Mouse (Mus musculus) hematopoietic stem cell, adult 5-6 weeks (primary cell): ENCODE measurements around the gene Vmn1r155. TPM values are rescaled to one million over a fixed set of nuclear protein-coding genes. Genes with fewer than 3 reads are reported as not detected.
"Not testable (repeated sequence)": the region's sequence is repeated elsewhere in the genome, so short reads cannot be mapped to it uniquely, and the experiment has no call there.

Source experiments
- ATAC-seq, 2 experiments: fragments of 125-278 bp in 1 of 2; replicated peaks in 1 of 2; 2 replicates each; pipeline ENCODE4 v1.8.0; 2016 to 2017; ENCODE audit warnings: inconsistent platforms in 2 of 2, mild to moderate bottlenecking in 2 of 2, moderate number of reproducible peaks in 2 of 2, low read depth in 1 of 2, moderate TSS enrichment in 1 of 2; ENCODE audit not compliant: low FRiP score in 2 of 2, poor library complexity in 2 of 2, severe bottlenecking in 2 of 2, insufficient read depth in 1 of 2, low TSS enrichment in 1 of 2
- total RNA-seq: library from RNA; stranded (forward); fragments of 172-1452, 232-1000 nt; gene quantifications from 2 replicates; pipeline ENCODE4 v1.2.3, GENCODE M21; 2017

The Vmn1r155 gene
- not detected in 2 replicates for total RNA-seq

DNA sequence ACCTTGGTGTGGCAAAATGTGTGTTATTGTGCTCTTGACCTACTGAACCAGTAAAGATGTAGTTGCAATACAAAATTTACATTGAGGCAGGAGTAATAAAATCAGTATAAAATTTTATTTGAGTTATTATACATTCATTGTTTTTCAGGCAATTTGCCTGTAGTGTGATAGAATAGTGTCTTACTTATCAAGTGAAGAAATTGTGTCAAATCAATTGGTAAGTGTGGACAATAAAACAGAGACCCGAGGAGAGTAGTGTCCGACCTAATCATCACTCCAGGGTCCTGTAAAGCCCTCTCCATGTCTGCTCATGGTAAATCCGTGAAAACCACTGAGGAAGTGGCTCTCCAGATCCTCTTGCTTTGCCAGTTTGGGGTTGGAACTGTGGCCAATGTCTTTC is at the start of gene Vmn1r155:
TSS of gene Vmn1r155 (plus strand) at position 301 of the 400 bp plus-strand sequence.
- ATAC-seq, result not testable (repeated sequence)

GRCm38 (mm10) chr7:22692217-22692616 is 34.4 kb downstream of the Vmn1r155 start, which contains the start of gene Gm8693:
Gene Gm8693, minus strand, starts transcription at chr7:22692317.
- not testable (repeated sequence) for ATAC-seq

Other genes starting within 250 kb of the Vmn1r155 start
- gene Vmn1r148, start 244.4 kb upstream of the Vmn1r155 start, total RNA-seq, result not detected in 2 replicates
- gene Vmn1r149, start 219.8 kb upstream of the Vmn1r155 start, total RNA-seq, result not detected in 2 replicates
- gene Gm10665, start 193.9 kb upstream of the Vmn1r155 start, total RNA-seq, result not detected in 2 replicates
- not detected in 2 replicates for gene Vmn1r151, start 158.3 kb upstream of the Vmn1r155 start, total RNA-seq
- not detected in 2 replicates for gene Vmn1r152, start 135.1 kb upstream of the Vmn1r155 start, total RNA-seq
- not detected in 2 replicates for gene Gm8677, start 123.1 kb upstream of the Vmn1r155 start, total RNA-seq
- gene Gm4201, start 92.7 kb upstream of the Vmn1r155 start, total RNA-seq, result not detected in 2 replicates
- not detected in 2 replicates for gene Gm4565, start 69.9 kb upstream of the Vmn1r155 start, total RNA-seq
- gene Gm8693, start 34.3 kb downstream of the Vmn1r155 start, total RNA-seq, result not detected in 2 replicates
- gene Gm4567, start 61.7 kb downstream of the Vmn1r155 start, total RNA-seq, result not detected in 2 replicates
- not detected in 2 replicates for gene Vmn1r157, start 103.7 kb downstream of the Vmn1r155 start, total RNA-seq
- not detected in 2 replicates for gene Vmn1r158, start 132.8 kb downstream of the Vmn1r155 start, total RNA-seq
- not detected in 2 replicates for gene Vmn1r159, start 185.6 kb downstream of the Vmn1r155 start, total RNA-seq
- gene Vmn1r160, start 213.2 kb downstream of the Vmn1r155 start, total RNA-seq, result not detected in 2 replicates